Mouse (Mus musculus) adrenal gland, postnatal 4 days (tissue): Measurements from ENCODE around the gene Ak4. TPM values are rescaled to one million over a fixed set of nuclear protein-coding genes. Genes with fewer than 3 reads are reported as not detected.

Experiments
- DNase-seq, 2 experiments: peaks; one replicate each; pipeline ENCODE4 v3.0.0; 2021 to 2022; ENCODE audit warnings: low spot score in 2 of 2, mixed read lengths in 2 of 2
- total RNA-seq, 2 experiments: library from RNA; stranded (reverse); gene quantifications; 2 replicates each; pipeline ENCODE4 v1.2.3; 2021

The Ak4 gene
- total RNA-seq, 2 experiments from 2014 or later, result 7.1 to 12.2 TPM

DNA sequence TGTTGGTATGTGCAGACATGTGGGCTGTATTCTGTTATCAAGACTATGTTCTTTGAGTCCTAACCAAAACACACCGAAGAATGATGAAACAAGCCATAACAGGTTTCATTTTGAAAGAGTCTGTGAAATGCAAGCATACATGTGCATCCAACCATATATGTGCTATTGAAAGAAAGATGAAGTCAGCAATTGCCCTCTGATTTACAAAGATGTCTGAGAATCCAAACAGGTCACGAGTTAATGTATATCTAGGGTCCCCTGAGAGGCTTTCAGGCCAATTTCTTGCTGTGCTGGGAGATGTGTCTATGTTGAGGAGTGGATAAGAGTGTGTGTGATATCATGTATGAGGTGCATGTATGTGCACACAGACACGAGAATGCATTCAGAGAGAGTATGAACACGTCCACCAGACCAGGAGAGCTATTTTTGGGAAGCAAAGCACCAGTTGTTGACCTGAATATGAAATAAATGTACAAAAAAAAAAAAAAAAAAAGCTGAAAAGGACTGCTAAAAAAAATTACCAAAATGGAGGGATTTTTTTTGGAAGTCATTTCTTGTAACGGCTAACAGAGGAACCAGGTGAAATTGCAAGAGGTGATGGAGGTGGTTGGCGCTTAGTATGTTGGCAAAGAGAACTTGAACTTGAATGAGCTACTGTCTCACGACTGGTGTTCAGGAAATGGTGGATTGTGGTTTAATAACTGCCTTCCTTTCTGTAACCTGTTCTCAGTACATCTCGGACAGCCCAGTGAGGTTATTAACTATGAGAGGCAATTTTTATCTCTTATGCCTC lies 91.2 kb downstream of the Ak4 start:
- no peak for DNase-seq

DNA sequence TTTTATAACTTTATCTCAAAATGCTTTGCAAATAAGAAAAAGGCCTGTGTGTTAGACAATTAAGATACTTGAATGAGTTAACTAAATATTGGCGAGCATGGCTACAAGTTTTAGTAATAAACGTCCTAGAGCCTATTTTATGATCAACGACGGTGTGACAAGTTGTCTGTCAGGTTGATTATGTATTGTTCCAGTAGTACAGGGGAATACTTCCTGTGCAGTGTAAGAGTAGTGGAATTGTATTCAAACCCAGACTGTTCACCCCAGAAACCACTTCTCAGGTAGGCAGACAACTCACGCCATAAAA lies 91.8 kb downstream of the Ak4 start:
- DNase-seq, result no peak

DNA sequence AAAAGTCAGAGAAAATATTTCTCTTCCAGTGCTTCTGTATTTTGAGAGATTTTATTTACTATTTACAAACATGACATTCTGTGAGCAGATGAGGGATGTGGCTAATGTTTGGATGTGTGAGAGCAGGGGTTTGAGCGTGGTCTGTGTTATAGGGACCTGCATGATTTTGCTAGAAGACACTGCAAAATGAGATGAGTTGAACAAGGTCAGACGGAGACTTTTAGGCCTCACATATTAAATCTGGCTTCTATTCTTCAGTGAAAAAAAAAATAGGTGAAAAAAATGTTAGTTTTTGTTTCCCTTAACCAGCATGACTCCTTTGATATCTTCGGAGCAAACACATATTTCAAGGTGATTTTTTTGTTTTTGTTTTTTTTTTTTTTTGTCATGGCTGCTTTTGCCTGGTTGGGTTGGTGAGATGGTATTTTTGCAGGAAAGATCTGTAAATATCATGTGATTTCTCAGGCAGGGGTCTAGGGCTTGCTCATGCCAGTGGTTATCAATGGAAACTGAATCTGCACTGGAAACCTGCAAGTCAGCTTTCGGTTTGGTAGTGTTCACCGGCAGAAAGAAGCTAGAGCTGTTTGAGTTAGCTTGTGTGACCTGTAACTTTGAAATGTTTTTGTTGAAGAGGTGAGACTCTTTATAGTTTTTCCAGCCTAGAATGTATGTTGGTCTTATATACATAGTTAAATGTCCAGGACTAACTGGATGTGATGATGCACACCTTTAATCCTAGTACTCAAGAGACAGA lies 92.9 kb downstream of the Ak4 start:
- DNase-seq, result no peak

DNA sequence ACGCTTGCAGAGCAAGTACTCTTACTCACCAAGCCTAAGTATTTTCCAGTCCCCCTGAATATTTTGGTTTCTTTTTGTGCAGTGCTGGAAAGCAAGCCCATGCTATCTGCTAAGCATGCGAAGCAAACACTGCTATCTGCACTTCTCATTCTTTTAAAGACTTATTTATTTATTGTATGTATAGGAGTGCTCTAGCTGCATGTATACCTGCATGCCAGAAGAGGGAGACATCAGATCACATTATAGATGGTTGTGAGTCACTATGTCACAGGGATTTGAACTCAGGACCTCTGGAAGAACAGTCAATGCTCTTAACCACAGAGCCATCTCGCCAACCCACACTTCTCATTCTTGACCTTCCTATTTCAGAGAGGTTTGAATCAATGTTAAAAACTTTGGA lies 94.2 kb downstream of the Ak4 start:
- no peak for DNase-seq

DNA sequence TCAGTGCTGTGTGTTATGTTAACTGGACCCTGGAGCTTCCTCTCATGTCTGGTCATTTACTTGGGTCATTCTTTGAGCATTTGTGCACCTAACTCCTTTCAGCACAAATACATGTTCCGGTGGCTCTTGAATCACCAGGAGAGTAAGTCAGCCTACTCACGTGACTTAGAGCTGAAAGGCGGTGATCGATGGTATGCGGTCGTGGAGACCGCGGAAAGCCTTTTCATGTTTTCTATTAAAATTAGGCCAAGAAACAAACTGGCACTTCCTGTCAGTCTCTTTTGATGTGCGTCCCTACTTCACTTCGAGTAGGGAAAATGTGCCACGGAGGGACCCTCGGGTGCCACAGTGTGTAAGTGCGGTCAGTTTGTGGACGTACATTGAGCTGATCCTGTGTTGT lies 96.8 kb downstream of the Ak4 start:
- DNase-seq, result no peak

Other genes with a start within 250 kb of the Ak4 start
- gene Jak1, start 154.0 kb upstream of the Ak4 start, total RNA-seq, result 100 to 1,000 TPM; 120 to 122 TPM
- 10 to 100 TPM in 1 of 2 experiments, 1 to 10 TPM in 1; 8.6 to 11.7 TPM for gene Dnajc6, start 77.4 kb downstream of the Ak4 start, total RNA-seq
- 10 to 100 TPM; 96.3 to 98.2 TPM for gene Leprot, start 228.4 kb downstream of the Ak4 start, total RNA-seq